9 mouse cellular contexts compared by ENCODE assay signal in the genomic region with DNA sequence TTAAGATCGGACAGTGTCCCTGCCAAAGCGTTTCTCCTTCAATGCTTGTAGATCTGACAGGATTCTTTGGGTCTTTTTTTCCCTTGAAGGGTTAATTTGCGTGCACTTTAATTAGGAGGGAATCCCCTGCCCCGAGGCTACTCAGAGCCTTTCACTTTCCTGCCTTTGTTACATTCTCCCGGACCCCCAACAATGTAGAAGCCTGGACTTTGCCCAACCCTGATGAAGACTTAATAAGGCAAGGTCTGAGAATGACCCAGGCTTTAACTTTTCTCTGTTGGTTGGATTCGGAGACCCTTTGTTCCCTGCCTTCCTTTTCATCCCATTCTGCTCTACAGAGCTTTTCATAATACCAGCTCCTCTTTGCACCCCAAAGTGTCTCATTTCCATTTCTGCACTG. TPM values are rescaled to one million over a fixed set of nuclear protein-coding genes. Genes with fewer than 3 reads are reported as not detected.
DNase-seq lines count a peak whose midpoint lies in the region; ATAC-seq and TF ChIP-seq lines count a peak whose summit lies in the region.
"Had no signal": no experiment of that assay in that cellular context is flagged by ENCODE, and none has a peak within 500 bp of the region (broad histone marks: within the 10 kb centered on the region; RNA-seq: fewer than 3 reads in every experiment).

No protein-coding gene starts in this region.

- peak; percentile 12 to 24 for DNase-seq in cerebellum, postnatal 10 days
- no peak for DNase-seq in cerebellum, adult 11 months
- DNase-seq in G1E (ENCODE audit: low spot score) = no peak
- no peak for DNase-seq in forebrain, postnatal 0 days
- peak; percentile 80 for DNase-seq in midbrain, embryonic 14.5 days
- no peak for DNase-seq in liver, embryonic 11.5 days (ENCODE audit: low spot score)
- no peak for DNase-seq in urinary bladder, postnatal 25 days (ENCODE audit: low spot score)
- no peak for DNase-seq in cerebellum, adult 18-20 months

- peak overlapping the region; percentile 97; the same call in 1 of the 2 replicates for H3K4me3 ChIP-seq in G1E (ENCODE audit: low read depth, low read length)
- peak overlapping the region; percentile 66 for H3K4me3 ChIP-seq in forebrain, postnatal 0 days (ENCODE audit: low read depth, low read length)
- peak overlapping the region; percentile 70 for H3K4me3 ChIP-seq in midbrain, embryonic 14.5 days (replicated peaks; ENCODE audit: low read depth, low read length)
- no peak overlapping the region for H3K4me3 ChIP-seq in liver, embryonic 11.5 days (ENCODE audit: low read depth, low read length)

- ATAC-seq in G1E (ENCODE audit: extremely low read depth, insufficient number of reproducible peaks, low FRiP score, poor library complexity, severe bottlenecking) = no peak
- no peak for ATAC-seq in forebrain, postnatal 0 days
- ATAC-seq in midbrain, embryonic 14.5 days (ENCODE audit: low FRiP score, low TSS enrichment) = peak; percentile 49
- ATAC-seq in liver, embryonic 11.5 days (replicated peaks; ENCODE audit: low FRiP score) = no peak

- H3K36me3 ChIP-seq in G1E (replicated peaks) = peaks cover 10% of the 10 kb centered on the region
- H3K36me3 ChIP-seq in forebrain, postnatal 0 days (ENCODE audit: insufficient read depth) = no peaks in the 10 kb centered on the region
- H3K36me3 ChIP-seq in midbrain, embryonic 14.5 days (ENCODE audit: control insufficient read depth, insufficient read depth, low read length) = no peaks in the 10 kb centered on the region
- no peaks in the 10 kb centered on the region for H3K36me3 ChIP-seq in liver, embryonic 11.5 days (ENCODE audit: control insufficient read depth, insufficient read depth, low read length)

- peak overlapping the region; percentile 39 for H3K4me2 ChIP-seq in forebrain, postnatal 0 days (ENCODE audit: low read depth)
- H3K4me2 ChIP-seq in midbrain, embryonic 14.5 days (ENCODE audit: low read length) = peak overlapping the region; percentile 51
- no peak overlapping the region for H3K4me2 ChIP-seq in liver, embryonic 11.5 days

- no peaks in the 10 kb centered on the region for H3K9me3 ChIP-seq in G1E (replicated peaks)
- peaks cover 7% of the 10 kb centered on the region; the same call in 1 of the 2 replicates for H3K9me3 ChIP-seq in forebrain, postnatal 0 days (ENCODE audit: low read length)
- H3K9me3 ChIP-seq in midbrain, embryonic 14.5 days (ENCODE audit: control insufficient read depth, low read length) = peaks cover 4% of the 10 kb centered on the region; the same call in 1 of the 2 replicates
- H3K9me3 ChIP-seq in liver, embryonic 11.5 days (ENCODE audit: control insufficient read depth, low read length) = no peaks in the 10 kb centered on the region

- WGBS in forebrain, postnatal 0 days = 42% methylated on average over 6 of the region's 6 CpGs
- 30% methylated on average over 6 of the region's 6 CpGs for WGBS in midbrain, embryonic 14.5 days
- WGBS in liver, embryonic 11.5 days = 72% methylated on average over 6 of the region's 6 CpGs

- H3K4me1 ChIP-seq in G1E (ENCODE audit: insufficient read depth, low read depth, low read length) = peaks cover 16% of the 10 kb centered on the region
- H3K4me1 ChIP-seq in forebrain, postnatal 0 days (ENCODE audit: insufficient read depth) = no peaks in the 10 kb centered on the region
- H3K4me1 ChIP-seq in midbrain, embryonic 14.5 days (ENCODE audit: control insufficient read depth, insufficient read depth, low read length) = no peaks in the 10 kb centered on the region
- no peaks in the 10 kb centered on the region for H3K4me1 ChIP-seq in liver, embryonic 11.5 days (replicated peaks; ENCODE audit: control insufficient read depth, insufficient read depth, low read length)

- TF ChIP-seq CTCF in G1E (IDR thresholded peaks at IDR 0.05; ENCODE audit: low read depth, low read length) = no peak
- no peak for TF ChIP-seq CTCF in forebrain, postnatal 0 days (IDR thresholded peaks at IDR 0.05; ENCODE audit: low read depth)

- H3K27ac ChIP-seq in forebrain, postnatal 0 days (ENCODE audit: low read depth, low read length) = peak overlapping the region; percentile 91
- peak overlapping the region; percentile 90 for H3K27ac ChIP-seq in midbrain, embryonic 14.5 days (replicated peaks; ENCODE audit: low read depth, low read length)
- no peak overlapping the region for H3K27ac ChIP-seq in liver, embryonic 11.5 days (ENCODE audit: low read depth, low read length)

- H3K9ac ChIP-seq in forebrain, postnatal 0 days = peak overlapping the region; percentile 48
- H3K9ac ChIP-seq in midbrain, embryonic 14.5 days (replicated peaks; ENCODE audit: low read length) = peak overlapping the region; percentile 86
- H3K9ac ChIP-seq in liver, embryonic 11.5 days (ENCODE audit: low read depth, low read length) = no peak overlapping the region

- no peaks in the 10 kb centered on the region for H3K27me3 ChIP-seq in G1E (ENCODE audit: insufficient read depth, low read length)
- no peaks in the 10 kb centered on the region for H3K27me3 ChIP-seq in forebrain, postnatal 0 days (ENCODE audit: insufficient read depth, low read length)
- H3K27me3 ChIP-seq in midbrain, embryonic 14.5 days (ENCODE audit: control insufficient read depth, insufficient read depth, low read length) = no peaks in the 10 kb centered on the region
- no peaks in the 10 kb centered on the region for H3K27me3 ChIP-seq in liver, embryonic 11.5 days (replicated peaks; ENCODE audit: control insufficient read depth, insufficient read depth, low read length)

RNA-seq across cellular contexts. Expression of gene Mkrn3, which starts 0.6 kb away (rescaled TPM):
- total RNA-seq in G1E (2014; fragmentation: Nextera tagmentation) (1.6 and 6.2 TPM in 2 replicates), G1E (2017) (3.9 and 4.4 TPM in 2 replicates)
- polyA plus RNA-seq in G1E (2012) = 1.2 and 1.3 TPM in 2 replicates
- 31.2 and 39.7 TPM in 2 replicates for total RNA-seq in forebrain, postnatal 0 days (2014; rRNA removed)
- 19.8 and 23.6 TPM in 2 replicates for polyA plus RNA-seq in forebrain, postnatal 0 days (2015; fragmentation: Nextera tagmentation; extraction: Ambion mirVana)
- polyA plus RNA-seq in midbrain, embryonic 14.5 days (2014; fragmentation: Nextera tagmentation; extraction: Ambion mirVana) = 21.9 and 22.5 TPM in 2 replicates
- polyA plus RNA-seq in liver, embryonic 11.5 days (2014; fragmentation: Nextera tagmentation; extraction: Ambion mirVana) = 1.9 and 2.0 TPM in 2 replicates

RNA-seq across cellular contexts. Expression of gene Peg12, which starts 43.7 kb away (rescaled TPM):
- total RNA-seq in G1E (2014; fragmentation: Nextera tagmentation) = not detected in 2 replicates
- total RNA-seq in G1E (2017) = 0.05 TPM in 1 of 2 replicates, not detected in the other
- not detected in 2 replicates for polyA plus RNA-seq in G1E (2012)
- 4.2 and 5.7 TPM in 2 replicates for total RNA-seq in forebrain, postnatal 0 days (2014; rRNA removed)
- polyA plus RNA-seq in forebrain, postnatal 0 days (2015; fragmentation: Nextera tagmentation; extraction: Ambion mirVana) = 6.5 and 6.9 TPM in 2 replicates
- 9.6 and 17.3 TPM in 2 replicates for polyA plus RNA-seq in midbrain, embryonic 14.5 days (2014; fragmentation: Nextera tagmentation; extraction: Ambion mirVana)
- 13.0 TPM in 2 replicates for polyA plus RNA-seq in liver, embryonic 11.5 days (2014; fragmentation: Nextera tagmentation; extraction: Ambion mirVana)

RNA-seq across cellular contexts. Expression of gene Magel2, which starts 43.8 kb away (rescaled TPM):
- total RNA-seq in G1E (2014; fragmentation: Nextera tagmentation) (not detected in 2 replicates), G1E (2017) (0.05 TPM in 1 of 2 replicates, not detected in the other)
- not detected in 2 replicates for polyA plus RNA-seq in G1E (2012)
- total RNA-seq in forebrain, postnatal 0 days (2014; rRNA removed) = 8.7 and 21.4 TPM in 2 replicates
- 4.1 and 8.6 TPM in 2 replicates for polyA plus RNA-seq in forebrain, postnatal 0 days (2015; fragmentation: Nextera tagmentation; extraction: Ambion mirVana)
- 16.2 and 16.3 TPM in 2 replicates for polyA plus RNA-seq in midbrain, embryonic 14.5 days (2014; fragmentation: Nextera tagmentation; extraction: Ambion mirVana)
- 0.51 and 0.61 TPM in 2 replicates for polyA plus RNA-seq in liver, embryonic 11.5 days (2014; fragmentation: Nextera tagmentation; extraction: Ambion mirVana)
- total RNA-seq: hematopoietic stem cell, adult 5-6 weeks had no signal

Comparison
In these comparisons a context has a peak if more than half of its experiments do, and no peak if none do; other contexts are left out.
1. DNase-seq: peak in cerebellum, postnatal 10 days (2 of 2) and midbrain, embryonic 14.5 days (single experiment); none in cerebellum, adult 11 months (single experiment), G1E (single experiment), forebrain, postnatal 0 days (single experiment), liver, embryonic 11.5 days (single experiment), urinary bladder, postnatal 25 days (single experiment) and cerebellum, adult 18-20 months (0 of 2).